Mouse (Mus musculus): ENCODE data around the gene Hpd. TPM values are rescaled to one million over a fixed set of nuclear protein-coding genes. Genes with fewer than 3 reads are reported as not detected.

Gene Hpd
- total and polyA plus RNA-seq, 2 experiments from 2014 or later: not detected

DNA sequence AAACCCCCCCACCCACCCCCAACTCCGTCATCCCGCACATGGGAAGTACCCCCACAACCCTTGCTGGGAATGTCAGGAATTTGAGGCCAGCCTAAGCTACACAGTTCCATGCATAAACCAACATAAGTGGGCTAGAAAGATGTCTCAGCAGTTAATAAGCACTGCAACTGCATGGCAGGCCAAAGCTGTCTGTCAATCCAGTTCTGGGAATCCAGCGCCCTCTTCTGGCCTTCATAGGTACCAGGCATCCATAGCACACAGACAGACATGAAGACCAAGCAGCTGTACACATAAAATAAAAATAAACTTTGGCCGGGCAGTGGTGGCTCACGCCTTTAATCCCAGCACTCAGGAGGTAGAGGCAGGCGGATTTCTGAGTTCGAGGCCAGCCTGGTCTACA, 27.1 kb downstream of the Hpd start:
- H3K27ac ChIP-seq (ENCODE audit: low read depth, low read length): no peak overlapping the region
- peak; percentile 79 for DNase-seq (ENCODE audit: low spot score)
- no peak for ATAC-seq (ENCODE audit: low FRiP score)
- no peaks in the 10 kb centered on the region for H3K9me3 ChIP-seq (ENCODE audit: low read length)
- 53% methylated on average over 7 of the region's 7 CpGs for WGBS
- H3K4me2 ChIP-seq (ENCODE audit: low read depth, low read length, poor library complexity, severe bottlenecking): no peak overlapping the region
- H3K4me1 ChIP-seq (ENCODE audit: insufficient read depth, low read length): peaks cover 5% of the 10 kb centered on the region
- no peaks in the 10 kb centered on the region for H3K27me3 ChIP-seq (ENCODE audit: insufficient read depth, low read length)
- no peak overlapping the region for H3K9ac ChIP-seq (replicated peaks; ENCODE audit: low read length, poor library complexity, severe bottlenecking)
- peaks cover 68% of the 10 kb centered on the region for H3K36me3 ChIP-seq (ENCODE audit: insufficient read depth, low read length)
- TF ChIP-seq CTCF (IDR thresholded peaks at IDR 0.05): peak; percentile 82
- H3K4me3 ChIP-seq (ENCODE audit: low read depth, low read length): no peak overlapping the region

DNA sequence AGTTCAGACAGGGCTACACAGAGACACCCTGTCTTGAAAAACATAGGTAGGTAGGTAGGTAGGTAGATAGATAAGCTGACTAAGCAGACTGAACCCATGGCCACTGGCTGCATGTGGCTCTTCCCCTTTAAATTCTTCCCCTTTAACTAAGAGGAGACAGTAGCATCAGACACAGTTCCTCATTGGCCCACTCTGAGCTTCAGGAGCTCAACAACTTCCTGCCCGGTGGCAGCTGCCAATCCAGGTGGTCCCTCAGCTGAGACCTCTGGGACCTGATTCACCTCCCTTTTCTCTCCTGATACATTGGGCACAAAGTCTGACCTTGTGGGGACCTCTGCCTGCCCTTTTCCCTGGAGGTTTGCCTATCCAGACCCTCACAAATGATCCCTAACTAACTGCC, 29.6 kb downstream of the Hpd start:
- no peak overlapping the region for H3K4me2 ChIP-seq (ENCODE audit: low read depth, low read length, poor library complexity, severe bottlenecking)
- peaks cover 16% of the 10 kb centered on the region for H3K4me1 ChIP-seq (ENCODE audit: insufficient read depth, low read length)
- no peak for DNase-seq (ENCODE audit: low spot score)
- no peak overlapping the region for H3K9ac ChIP-seq (replicated peaks; ENCODE audit: low read length, poor library complexity, severe bottlenecking)
- H3K36me3 ChIP-seq (ENCODE audit: insufficient read depth, low read length): peaks cover 53% of the 10 kb centered on the region
- WGBS: 86% methylated on average over 1 of the region's 1 CpGs
- no peak for ATAC-seq (ENCODE audit: low FRiP score)
- no peaks in the 10 kb centered on the region for H3K27me3 ChIP-seq (ENCODE audit: insufficient read depth, low read length)
- no peaks in the 10 kb centered on the region for H3K9me3 ChIP-seq (ENCODE audit: low read length)
- TF ChIP-seq CTCF (IDR thresholded peaks at IDR 0.05): no peak
- H3K4me3 ChIP-seq (ENCODE audit: low read depth, low read length): no peak overlapping the region
- H3K27ac ChIP-seq (ENCODE audit: low read depth, low read length): no peak overlapping the region

DNA sequence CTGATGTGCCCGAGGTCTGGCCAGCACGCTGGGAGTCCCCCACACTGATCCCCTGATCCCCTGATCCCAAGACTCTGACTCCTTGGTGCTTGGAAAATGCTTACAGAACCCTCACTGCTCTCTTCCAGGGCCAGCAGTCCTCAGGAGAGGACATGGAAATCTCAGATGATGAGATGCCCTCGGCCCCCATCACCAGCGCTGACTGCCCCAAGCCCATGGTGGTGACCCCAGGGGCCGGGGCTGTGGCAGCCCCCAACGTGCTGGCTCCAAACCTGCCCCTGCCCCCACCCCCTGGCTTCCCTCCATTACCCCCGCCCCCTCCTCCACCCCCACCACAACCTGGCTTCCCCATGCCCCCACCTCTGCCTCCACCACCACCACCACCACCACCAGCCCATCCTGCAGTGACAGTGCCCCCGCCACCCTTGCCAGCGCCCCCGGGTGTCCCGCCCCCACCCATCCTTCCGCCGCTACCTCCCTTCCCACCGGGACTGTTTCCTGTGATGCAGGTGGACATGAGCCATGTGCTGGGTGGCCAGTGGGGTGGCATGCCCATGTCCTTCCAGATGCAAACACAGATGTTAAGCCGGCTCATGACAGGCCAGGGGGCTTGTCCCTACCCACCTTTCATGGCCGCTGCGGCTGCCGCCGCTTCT, 30.7 kb downstream of the Hpd start:
- no peaks in the 10 kb centered on the region for H3K27me3 ChIP-seq (ENCODE audit: insufficient read depth, low read length)
- ATAC-seq (ENCODE audit: low FRiP score) (no peak), DNase-seq (ENCODE audit: low spot score) (no peak)
- no peak overlapping the region for H3K9ac ChIP-seq (replicated peaks; ENCODE audit: low read length, poor library complexity, severe bottlenecking)
- no peak overlapping the region for H3K4me2 ChIP-seq (ENCODE audit: low read depth, low read length, poor library complexity, severe bottlenecking)
- H3K4me3 ChIP-seq (ENCODE audit: low read depth, low read length): no peak overlapping the region
- no peaks in the 10 kb centered on the region for H3K9me3 ChIP-seq (ENCODE audit: low read length)
- peaks cover 53% of the 10 kb centered on the region for H3K36me3 ChIP-seq (ENCODE audit: insufficient read depth, low read length)
- H3K4me1 ChIP-seq (ENCODE audit: insufficient read depth, low read length): peaks cover 16% of the 10 kb centered on the region
- WGBS: 92% methylated on average over 19 of the region's 19 CpGs
- TF ChIP-seq CTCF (IDR thresholded peaks at IDR 0.05): no peak
- H3K27ac ChIP-seq (ENCODE audit: low read depth, low read length): no peak overlapping the region

DNA sequence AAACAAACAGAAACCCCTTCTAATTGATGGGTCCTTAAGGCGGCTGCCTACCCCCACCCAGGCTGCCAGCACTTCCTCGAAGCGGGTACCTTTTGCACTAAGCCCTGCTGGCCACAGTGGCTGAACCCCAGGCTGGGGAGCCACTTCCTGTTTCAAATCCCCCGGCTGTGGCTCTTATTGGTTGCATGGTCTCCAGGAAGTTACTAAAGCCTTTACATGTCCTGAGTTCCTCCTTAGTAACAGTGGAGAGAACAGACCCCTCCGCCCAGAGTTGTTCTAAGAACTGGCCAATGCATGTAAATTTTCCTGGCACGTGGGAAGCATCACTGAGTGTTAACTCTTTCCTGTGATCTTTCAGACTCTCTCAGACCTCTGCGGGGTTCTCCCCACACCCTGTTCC, 31.4 kb downstream of the Hpd start:
- DNase-seq (ENCODE audit: low spot score) (peak; percentile 80), ATAC-seq (ENCODE audit: low FRiP score) (no peak)
- TF ChIP-seq CTCF (IDR thresholded peaks at IDR 0.05): no peak
- no peaks in the 10 kb centered on the region for H3K9me3 ChIP-seq (ENCODE audit: low read length)
- no peaks in the 10 kb centered on the region for H3K27me3 ChIP-seq (ENCODE audit: insufficient read depth, low read length)
- H3K4me3 ChIP-seq (ENCODE audit: low read depth, low read length): peak overlapping the region; percentile 37; the same call in 1 of the 2 replicates
- H3K27ac ChIP-seq (ENCODE audit: low read depth, low read length): no peak overlapping the region
- peak overlapping the region; percentile 54 for H3K9ac ChIP-seq (replicated peaks; ENCODE audit: low read length, poor library complexity, severe bottlenecking)
- 39% methylated on average over 7 of the region's 7 CpGs for WGBS
- H3K4me2 ChIP-seq (ENCODE audit: low read depth, low read length, poor library complexity, severe bottlenecking): peak overlapping the region; percentile 71
- H3K36me3 ChIP-seq (ENCODE audit: insufficient read depth, low read length): peaks cover 56% of the 10 kb centered on the region
- H3K4me1 ChIP-seq (ENCODE audit: insufficient read depth, low read length): peaks cover 16% of the 10 kb centered on the region

DNA sequence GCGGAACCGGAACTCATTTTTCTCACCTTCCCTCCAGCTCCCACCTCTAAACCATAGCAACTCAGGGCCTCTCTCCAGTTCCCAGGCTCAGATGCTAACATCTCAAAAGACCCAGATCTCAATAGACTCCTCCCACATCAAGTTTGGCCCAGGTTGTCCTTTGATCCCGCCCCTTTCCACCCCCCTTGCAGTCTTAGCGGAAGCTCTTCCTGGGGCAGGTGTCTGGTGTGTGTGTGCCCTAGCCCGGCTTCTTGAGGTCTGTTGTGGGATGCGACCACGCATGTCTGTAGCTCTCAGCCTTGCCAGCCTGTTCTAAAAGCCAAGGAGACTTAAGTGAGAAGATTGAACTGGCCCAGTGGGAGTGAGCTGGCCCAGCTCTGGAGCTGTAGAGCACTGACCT, 31.9 kb downstream of the Hpd start:
- Histone ChIP-seq H3K4me2 (ENCODE audit: low read depth, low read length, poor library complexity, severe bottlenecking) (peak overlapping the region; percentile 71), H3K9me3 (ENCODE audit: low read length) (no peaks in the 10 kb centered on the region), H3K36me3 (ENCODE audit: insufficient read depth, low read length) (peaks cover 57% of the 10 kb centered on the region), H3K4me1 (ENCODE audit: insufficient read depth, low read length) (peaks cover 16% of the 10 kb centered on the region), H3K4me3 (ENCODE audit: low read depth, low read length) (peak overlapping the region; percentile 37), H3K27ac (ENCODE audit: low read depth, low read length) (no peak overlapping the region), H3K9ac (replicated peaks; ENCODE audit: low read length, poor library complexity, severe bottlenecking) (peak overlapping the region; percentile 54), H3K27me3 (ENCODE audit: insufficient read depth, low read length) (no peaks in the 10 kb centered on the region)
- DNase-seq (ENCODE audit: low spot score) (no peak), ATAC-seq (ENCODE audit: low FRiP score) (no peak)
- 38% methylated on average over 7 of the region's 7 CpGs for WGBS
- no peak for TF ChIP-seq CTCF (IDR thresholded peaks at IDR 0.05)

DNA sequence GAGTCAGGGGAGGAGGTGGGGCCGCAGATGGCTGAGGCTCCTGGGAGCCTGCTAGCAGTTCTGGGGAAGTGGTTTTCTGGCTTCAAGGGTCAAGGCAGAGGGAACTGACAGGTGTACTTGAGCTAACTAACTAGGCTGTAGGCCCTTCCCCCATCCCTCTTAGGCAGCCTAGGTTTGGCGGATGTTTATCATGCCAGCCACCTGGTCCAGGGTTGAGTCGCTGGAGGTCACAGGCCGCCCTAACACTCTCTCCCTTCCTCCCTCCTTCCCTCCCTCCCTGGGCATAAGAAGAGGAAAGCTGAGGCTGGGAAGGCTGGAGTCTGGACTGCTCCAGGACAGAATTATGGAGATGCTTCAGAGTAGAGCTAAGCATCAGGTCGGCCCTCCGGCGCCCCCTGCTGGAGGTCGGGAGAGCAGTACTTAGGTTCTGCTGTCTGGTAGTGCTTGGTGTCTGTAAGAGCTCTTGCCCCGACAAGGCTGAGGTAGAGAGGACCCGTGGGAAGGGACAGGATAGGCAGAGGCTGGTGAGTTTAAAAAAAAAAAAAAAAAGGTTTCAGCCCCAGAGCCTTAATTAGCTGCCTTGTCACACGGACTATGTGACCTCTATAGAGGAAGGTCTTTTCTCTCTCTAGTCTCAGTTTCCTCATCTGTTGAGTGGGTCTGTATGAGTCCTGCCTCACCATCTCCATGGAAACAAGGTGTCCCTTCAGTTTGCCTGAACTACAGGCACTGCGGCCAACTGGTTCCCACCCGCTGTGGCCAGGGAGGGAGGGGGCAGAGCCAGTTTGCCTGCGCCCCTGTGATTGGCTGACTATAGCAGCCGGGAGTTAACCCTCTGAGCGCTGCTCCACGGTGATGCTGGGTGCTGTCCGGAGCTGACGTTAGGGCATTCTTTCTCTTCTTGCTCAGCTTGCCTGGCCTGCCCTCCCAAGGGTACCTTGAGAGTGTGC, 32.8 kb downstream of the Hpd start:
- H3K4me1 ChIP-seq (ENCODE audit: insufficient read depth, low read length): peaks cover 22% of the 10 kb centered on the region
- peak overlapping the region; percentile 71 for H3K4me2 ChIP-seq (ENCODE audit: low read depth, low read length, poor library complexity, severe bottlenecking)
- no peaks in the 10 kb centered on the region for H3K27me3 ChIP-seq (ENCODE audit: insufficient read depth, low read length)
- ATAC-seq (ENCODE audit: low FRiP score): peak; percentile 82
- H3K36me3 ChIP-seq (ENCODE audit: insufficient read depth, low read length): peaks cover 58% of the 10 kb centered on the region
- no peaks in the 10 kb centered on the region for H3K9me3 ChIP-seq (ENCODE audit: low read length)
- 9% methylated on average over 19 of the region's 19 CpGs for WGBS
- peak; percentile 93 for TF ChIP-seq CTCF (IDR thresholded peaks at IDR 0.05)
- peak; percentile 90 for DNase-seq (ENCODE audit: low spot score)
- 0 out of 2 replicates have a peak overlapping the region, but pooled peaks have one; percentile 18 for H3K27ac ChIP-seq (ENCODE audit: low read depth, low read length)
- H3K4me3 ChIP-seq (ENCODE audit: low read depth, low read length): peak overlapping the region; percentile 37
- peak overlapping the region; percentile 54 for H3K9ac ChIP-seq (replicated peaks; ENCODE audit: low read length, poor library complexity, severe bottlenecking)
